Mouse (Mus musculus) lung, adult 2 months (tissue): ENCODE data around the gene Cradd.

Source experiments
- CTCF ChIP-seq: fragments of 200-500 bp; IDR thresholded peaks from 2 replicates; pipeline ENCODE4 v1.5.1; 2011; ENCODE audit warnings: mild to moderate bottlenecking, low read length, control low read depth; ENCODE audit not compliant: insufficient read depth
- POLR2A ChIP-seq: fragments of 200-500 bp; IDR thresholded peaks from 2 replicates; pipeline ENCODE4 v1.6.1; 2011; ENCODE audit warnings: low read depth, mild to moderate bottlenecking, control low read depth, low read length, borderline replicate concordance; ENCODE audit errors: extremely low read depth

DNA sequence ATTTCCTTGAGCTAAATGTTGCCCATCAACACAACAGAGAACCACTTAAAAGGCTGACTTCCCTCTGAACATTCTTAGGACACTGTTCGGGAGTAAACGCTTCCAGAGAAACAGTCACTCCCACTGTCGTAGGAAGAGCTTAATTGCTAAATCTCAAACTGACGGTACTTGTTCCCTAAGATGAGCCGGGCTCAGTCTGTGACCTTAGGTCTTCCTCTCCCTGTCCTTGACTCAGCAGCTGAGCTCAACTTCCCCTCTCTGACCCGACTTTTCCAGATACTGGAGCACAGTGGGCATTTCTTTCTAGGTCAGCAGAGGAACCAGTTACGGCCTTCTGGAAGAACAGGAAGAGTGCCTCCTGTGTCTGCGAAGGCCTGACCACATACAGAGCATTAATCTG, 87.7 kb downstream of the Cradd start:
- TF ChIP-seq CTCF = no peak
- no peak for TF ChIP-seq POLR2A
